ENCODE assay signal across 9 mouse cellular contexts in genomic region chr3:52925223-52925622, GRCm38 (mm10).
A peak's percentile ranks its signal among the peaks of the same experiment; 100 is the strongest.
DNase-seq lines count a peak whose midpoint lies in the region; ATAC-seq and TF ChIP-seq lines count a peak whose summit lies in the region.
"Had no signal": no experiment of that assay in that cellular context is flagged by ENCODE, and none has a peak within 500 bp of the region (broad histone marks: within the 10 kb centered on the region; RNA-seq: fewer than 3 reads in every experiment).

No protein-coding gene starts in this region.

- no peak for TF ChIP-seq EP300 in MEL (IDR thresholded peaks at IDR 0.05; ENCODE audit: low read depth in 1 of 2, low read length in 2 of 2)

- DNase-seq in intestine, embryonic 14.5 days (ENCODE audit: low spot score), result peak; percentile 62
- peak; percentile 51 for DNase-seq in CD4-positive helper T cell, adult 2 months (ENCODE audit: low read depth, low spot score)
- peak; percentile 52 for DNase-seq in MEL (ENCODE audit: low read depth, low spot score)
- DNase-seq in kidney, postnatal 14 days, result peak; percentile 19
- DNase-seq in ovary, postnatal 14 days (ENCODE audit: low spot score), result no peak
- no peak for DNase-seq in left cerebral cortex, adult 11 months (ENCODE audit: low spot score)

- no peaks in the 10 kb centered on the region for H3K79me2 ChIP-seq in MEL (ENCODE audit: control insufficient read depth, insufficient read depth, low read length, poor library complexity)

- no peaks in the 10 kb centered on the region for H3K36me3 ChIP-seq in intestine, embryonic 14.5 days (ENCODE audit: control insufficient read depth, insufficient read depth, low read length)
- no peaks in the 10 kb centered on the region for H3K36me3 ChIP-seq in intestine, embryonic 15.5 days
- H3K36me3 ChIP-seq in MEL (ENCODE audit: control insufficient read depth in 1 of 2, insufficient read depth in 2 of 2, low read length in 2 of 2), result no peaks in the 10 kb centered on the region
- no peaks in the 10 kb centered on the region for H3K36me3 ChIP-seq in testis, adult 2 months (ENCODE audit: control insufficient read depth, insufficient read depth, low read length)

- no peaks in the 10 kb centered on the region for H3K27me3 ChIP-seq in intestine, embryonic 14.5 days (replicated peaks; ENCODE audit: control insufficient read depth, insufficient read depth, low read length)
- no peaks in the 10 kb centered on the region for H3K27me3 ChIP-seq in intestine, embryonic 15.5 days (replicated peaks)
- no peaks in the 10 kb centered on the region for H3K27me3 ChIP-seq in MEL (ENCODE audit: control insufficient read depth in 1 of 2, insufficient read depth in 2 of 2, low read length in 2 of 2)
- H3K27me3 ChIP-seq in testis, adult 2 months (ENCODE audit: control insufficient read depth, insufficient read depth, low read length), result no peaks in the 10 kb centered on the region

- TF ChIP-seq RAD21 in MEL (IDR thresholded peaks at IDR 0.05; ENCODE audit: low read depth, low read length), result peak; percentile 67

- peaks cover 4% of the 10 kb centered on the region; the same call in 1 of the 2 replicates for H3K9me3 ChIP-seq in intestine, embryonic 14.5 days (ENCODE audit: control insufficient read depth, low read length)
- H3K9me3 ChIP-seq in intestine, embryonic 15.5 days, result no peaks in the 10 kb centered on the region
- no peaks in the 10 kb centered on the region for H3K9me3 ChIP-seq in MEL (replicated peaks; ENCODE audit: insufficient read depth, low read length)

- no peak overlapping the region for H3K9ac ChIP-seq in intestine, embryonic 14.5 days (ENCODE audit: low read length)
- no peak overlapping the region for H3K9ac ChIP-seq in intestine, embryonic 15.5 days
- no peak overlapping the region for H3K9ac ChIP-seq in MEL (ENCODE audit: control insufficient read depth, low read depth, low read length, poor library complexity, severe bottlenecking)

- WGBS in intestine, embryonic 14.5 days, result 61% methylated on average over 3 of the region's 3 CpGs
- WGBS in intestine, embryonic 15.5 days, result 60% methylated on average over 3 of the region's 3 CpGs

- no peaks in the 10 kb centered on the region for H3K4me1 ChIP-seq in intestine, embryonic 14.5 days (replicated peaks; ENCODE audit: control insufficient read depth, insufficient read depth, low read length)
- H3K4me1 ChIP-seq in intestine, embryonic 15.5 days (replicated peaks), result no peaks in the 10 kb centered on the region
- no peaks in the 10 kb centered on the region for H3K4me1 ChIP-seq in MEL (ENCODE audit: control insufficient read depth in 1 of 2, insufficient read depth in 2 of 2, low read length in 2 of 2)
- no peaks in the 10 kb centered on the region for H3K4me1 ChIP-seq in testis, adult 2 months (ENCODE audit: control insufficient read depth, insufficient read depth, low read length)

- ATAC-seq in intestine, embryonic 14.5 days (replicated peaks; ENCODE audit: low FRiP score, low TSS enrichment, low read depth), result no peak
- no peak for ATAC-seq in intestine, embryonic 15.5 days

- H3K4me3 ChIP-seq in intestine, embryonic 14.5 days (ENCODE audit: low read depth, low read length), result no peak overlapping the region
- no peak overlapping the region for H3K4me3 ChIP-seq in intestine, embryonic 15.5 days (replicated peaks)
- H3K4me3 ChIP-seq in MEL (ENCODE audit: control insufficient read depth in 1 of 2, insufficient read depth in 1 of 2, low read depth in 2 of 2, low read length in 2 of 2), result no peak overlapping the region
- no peak overlapping the region for H3K4me3 ChIP-seq in testis, adult 2 months (ENCODE audit: control insufficient read depth, low read depth, low read length)
- H3K4me3 ChIP-seq: erythroblast, embryonic 14.5 days had no signal

- no peak for TF ChIP-seq POLR2A in MEL (IDR thresholded peaks at IDR 0.05; ENCODE audit: control insufficient read depth in 1 of 2, insufficient read depth in 1 of 2, low read depth in 1 of 2, low read length in 2 of 2, poor library complexity in 1 of 2)
- TF ChIP-seq POLR2A in testis, adult 2 months (IDR thresholded peaks at IDR 0.05; ENCODE audit: control insufficient read depth, low read depth, low read length), result no peak

- no peak overlapping the region for H3K4me2 ChIP-seq in intestine, embryonic 14.5 days (ENCODE audit: low read length)
- no peak overlapping the region for H3K4me2 ChIP-seq in intestine, embryonic 15.5 days (replicated peaks)

- peak; percentile 58 to 65 (median 60) for TF ChIP-seq CTCF in MEL (IDR thresholded peaks at IDR 0.05 in 2 of 3, conservative IDR thresholded peaks at IDR 0.05 in 1 of 3; ENCODE audit: control insufficient read depth in 1 of 3, insufficient read depth in 1 of 3, low read depth in 2 of 3, low read length in 3 of 3, poor library complexity in 1 of 3, severe bottlenecking in 1 of 3)
- peak; percentile 63; the same call in 1 of the 2 replicates for TF ChIP-seq CTCF in testis, adult 2 months (IDR thresholded peaks at IDR 0.05; ENCODE audit: control insufficient read depth, insufficient read depth, insufficient replicate concordance, low read depth, low read length)

- H3K27ac ChIP-seq in intestine, embryonic 14.5 days (ENCODE audit: low read depth), result no peak overlapping the region
- no peak overlapping the region for H3K27ac ChIP-seq in intestine, embryonic 15.5 days
- H3K27ac ChIP-seq in MEL (ENCODE audit: control insufficient read depth, low read depth, low read length), result no peak overlapping the region
- no peak overlapping the region for H3K27ac ChIP-seq in testis, adult 2 months (ENCODE audit: control insufficient read depth, insufficient read depth, low read depth, low read length)

TF ChIP-seq in MEL, 35 proteins besides CTCF, POLR2A, EP300 and RAD21:
- no peak for TF ChIP-seq NRF1 (IDR thresholded peaks at IDR 0.05; ENCODE audit: insufficient read depth, low read depth, low read length, poor library complexity, severe bottlenecking)
- TF ChIP-seq ZC3H11A (IDR thresholded peaks at IDR 0.05; ENCODE audit: low read depth, low read length), result peak; percentile 55
- peak; percentile 73 for TF ChIP-seq SMC3 (IDR thresholded peaks at IDR 0.05; ENCODE audit: low read depth, low read length)

Comparison
In these comparisons a context has a peak if more than half of its experiments do, and no peak if none do; other contexts are left out.
1. DNase-seq: peak in intestine, embryonic 14.5 days (single experiment), CD4-positive helper T cell, adult 2 months (single experiment), MEL (single experiment) and kidney, postnatal 14 days (single experiment); none in ovary, postnatal 14 days (single experiment) and left cerebral cortex, adult 11 months (single experiment).